Mouse (Mus musculus): ENCODE measurements around the gene Epb41l4b.

GRCm38 (mm10) chr4:57172861-57173260 is 29.6 kb upstream of the Epb41l4b start:
- no peak for TF ChIP-seq EP300 (IDR thresholded peaks at IDR 0.05)
- TF ChIP-seq CTCF (IDR thresholded peaks at IDR 0.05) = no peak

All from lung, postnatal 0 days (tissue).